Mouse (Mus musculus) ovary, postnatal 14 days (tissue): ENCODE measurements around the gene Mrpl16.

Experiments used
- DNase-seq: peaks from one replicate; pipeline ENCODE4 v3.0.0; 2022; ENCODE audit warnings: low spot score

Gene Mrpl16

GRCm38 (mm10) chr19:11804423-11804822 lies 34.2 kb downstream of the Mrpl16 start:
- DNase-seq: no peak

- no peak for DNase-seq
Observed at GRCm38 (mm10) chr19:11807251-11807650, 37.1 kb downstream of the Mrpl16 start.

GRCm38 (mm10) chr19:11807822-11808221 lies 37.6 kb downstream of the Mrpl16 start:
- DNase-seq: no peak

- no peak for DNase-seq
Observed at GRCm38 (mm10) chr19:11808452-11808851, 38.3 kb downstream of the Mrpl16 start.

GRCm38 (mm10) chr19:11810003-11810758 lies 40.0 kb downstream of the Mrpl16 start:
- DNase-seq: no peak

- no peak for DNase-seq
Observed at GRCm38 (mm10) chr19:11810856-11811255, 40.7 kb downstream of the Mrpl16 start.

- DNase-seq: no peak
Observed at GRCm38 (mm10) chr19:11811688-11812365, 41.6 kb downstream of the Mrpl16 start.

GRCm38 (mm10) chr19:11813136-11813535 lies 42.9 kb downstream of the Mrpl16 start:
- DNase-seq: no peak

GRCm38 (mm10) chr19:11813649-11814048 lies 43.5 kb downstream of the Mrpl16 start:
- DNase-seq: no peak

- no peak for DNase-seq
Observed at GRCm38 (mm10) chr19:11814742-11815333, 44.6 kb downstream of the Mrpl16 start.

- no peak for DNase-seq
Observed at GRCm38 (mm10) chr19:11816706-11817105, 46.5 kb downstream of the Mrpl16 start.

- DNase-seq: no peak
Observed at GRCm38 (mm10) chr19:11817586-11817985, 47.4 kb downstream of the Mrpl16 start.

- peak; percentile 22 for DNase-seq
Observed at GRCm38 (mm10) chr19:11818199-11819142, 48.3 kb downstream of the Mrpl16 start.

- DNase-seq: no peak
Observed at GRCm38 (mm10) chr19:11819143-11819700, 49.0 kb downstream of the Mrpl16 start, which contains the start of gene Stx3. Gene Stx3 (minus strand): TSS chr19:11819403.

GRCm38 (mm10) chr19:11819800-11820199 lies 49.6 kb downstream of the Mrpl16 start:
- peak; percentile 75 for DNase-seq

GRCm38 (mm10) chr19:11820211-11820610 lies 50.0 kb downstream of the Mrpl16 start:
- no peak for DNase-seq

GRCm38 (mm10) chr19:11823346-11824065 lies 53.3 kb downstream of the Mrpl16 start:
- no peak for DNase-seq
